24 mouse cellular contexts compared by ENCODE assay signal in genomic region chr1:55205808-55206327, GRCm38 (mm10). TPM values are rescaled to one million over a fixed set of nuclear protein-coding genes. Genes with fewer than 3 reads are reported as not detected.
DNase-seq lines count a peak whose midpoint lies in the region; ATAC-seq and TF ChIP-seq lines count a peak whose summit lies in the region.
"Had no signal": no experiment of that assay in that cellular context is flagged by ENCODE, and none has a peak within 500 bp of the region (broad histone marks: within the 10 kb centered on the region; RNA-seq: fewer than 3 reads in every experiment).

No protein-coding gene starts in this region.

- DNase-seq in hindbrain, embryonic 10.5 days (ENCODE audit: low spot score): peak; percentile 46
- no peak for DNase-seq in hindbrain, postnatal 0 days (ENCODE audit: low spot score)
- peak; percentile 89 for DNase-seq in midbrain, embryonic 11.5 days (ENCODE audit: low spot score, missing footprints)
- peak; percentile 90 for DNase-seq in ZHBTc4 (ENCODE audit: low read depth, low spot score)
- DNase-seq in spleen, adult 18-20 months: no peak
- no peak for DNase-seq in gastrocnemius, adult 2 months
- DNase-seq: adrenal gland, postnatal 36 days; B cell, adult 2 months; cerebellum, adult 18-20 months; cerebellum, postnatal 14 days; forebrain, postnatal 0 days; gastrocnemius, postnatal 25 days; heart, adult 2 months; kidney, adult 18-20 months; liver; lung, postnatal 4 days; thymus, postnatal 36 days had no signal

- no peaks in the 10 kb centered on the region for H3K36me3 ChIP-seq in hindbrain, embryonic 10.5 days
- no peaks in the 10 kb centered on the region for H3K36me3 ChIP-seq in hindbrain, postnatal 0 days (ENCODE audit: insufficient read depth, low read length)
- H3K36me3 ChIP-seq in midbrain, embryonic 11.5 days (ENCODE audit: control insufficient read depth, insufficient read depth, low read length): no peaks in the 10 kb centered on the region
- no peaks in the 10 kb centered on the region for H3K36me3 ChIP-seq in midbrain, embryonic 13.5 days

- no peak overlapping the region for H3K4me3 ChIP-seq in hindbrain, embryonic 10.5 days
- no peak overlapping the region for H3K4me3 ChIP-seq in hindbrain, postnatal 0 days (ENCODE audit: low read length)
- H3K4me3 ChIP-seq in midbrain, embryonic 11.5 days (ENCODE audit: low read depth, low read length): no peak overlapping the region
- no peak overlapping the region for H3K4me3 ChIP-seq in midbrain, embryonic 13.5 days (replicated peaks)
- no peak overlapping the region for H3K4me3 ChIP-seq in gastrocnemius, adult 2 months
- H3K4me3 ChIP-seq: heart, adult 2 months; heart, embryonic 13.5 days; limb, embryonic 10.5 days; neural tube, embryonic 12.5 days had no signal

- no peak for ATAC-seq in hindbrain, postnatal 0 days
- 0 out of 2 replicates have a peak, but pooled peaks have one; percentile 24 for ATAC-seq in midbrain, embryonic 11.5 days (ENCODE audit: low FRiP score)
- ATAC-seq in midbrain, embryonic 13.5 days: no peak
- ATAC-seq: forebrain, postnatal 0 days; inflammation-experienced regulatory T-cells, adult 6 months had no signal

- H3K4me1 ChIP-seq in hindbrain, embryonic 10.5 days (replicated peaks): peaks cover 21% of the 10 kb centered on the region
- H3K4me1 ChIP-seq in hindbrain, postnatal 0 days (ENCODE audit: insufficient read depth, low read length): peaks cover 5% of the 10 kb centered on the region; the same call in 1 of the 2 replicates
- H3K4me1 ChIP-seq in midbrain, embryonic 11.5 days (ENCODE audit: control insufficient read depth, insufficient read depth, low read length): 0 out of 2 replicates have a peak, but pooled peaks cover 3% of the 10 kb centered on the region
- H3K4me1 ChIP-seq in midbrain, embryonic 13.5 days (replicated peaks): peaks cover 23% of the 10 kb centered on the region
- H3K4me1 ChIP-seq: neural tube, embryonic 12.5 days had no signal

- TF ChIP-seq CTCF in hindbrain, postnatal 0 days (IDR thresholded peaks at IDR 0.05; ENCODE audit: low read depth): no peak
- no peak for TF ChIP-seq CTCF in gastrocnemius, adult 2 months (IDR thresholded peaks at IDR 0.05)

- H3K4me2 ChIP-seq in hindbrain, postnatal 0 days (ENCODE audit: low read depth, low read length): no peak overlapping the region
- H3K4me2 ChIP-seq in midbrain, embryonic 11.5 days: no peak overlapping the region
- H3K4me2 ChIP-seq in midbrain, embryonic 13.5 days (replicated peaks): no peak overlapping the region
- H3K4me2 ChIP-seq: heart, embryonic 13.5 days; neural tube, embryonic 12.5 days had no signal

- no peak overlapping the region for H3K9ac ChIP-seq in hindbrain, postnatal 0 days (replicated peaks; ENCODE audit: low read length)
- no peak overlapping the region for H3K9ac ChIP-seq in midbrain, embryonic 11.5 days (ENCODE audit: low read length)
- H3K9ac ChIP-seq in midbrain, embryonic 13.5 days (replicated peaks): no peak overlapping the region
- H3K9ac ChIP-seq: forebrain, postnatal 0 days; heart, embryonic 13.5 days; neural tube, embryonic 12.5 days had no signal

- no peaks in the 10 kb centered on the region for H3K9me3 ChIP-seq in hindbrain, embryonic 10.5 days
- no peaks in the 10 kb centered on the region for H3K9me3 ChIP-seq in hindbrain, postnatal 0 days (ENCODE audit: low read length)
- H3K9me3 ChIP-seq in midbrain, embryonic 11.5 days (ENCODE audit: control insufficient read depth, low read length): no peaks in the 10 kb centered on the region
- H3K9me3 ChIP-seq in midbrain, embryonic 13.5 days: no peaks in the 10 kb centered on the region
- H3K9me3 ChIP-seq: heart, embryonic 13.5 days; limb, embryonic 10.5 days; neural tube, embryonic 12.5 days had no signal

- peaks cover 4% of the 10 kb centered on the region; the same call in 1 of the 2 replicates for H3K27me3 ChIP-seq in hindbrain, embryonic 10.5 days (ENCODE audit: insufficient read depth, poor library complexity, severe bottlenecking)
- H3K27me3 ChIP-seq in hindbrain, postnatal 0 days (ENCODE audit: insufficient read depth, low read length): no peaks in the 10 kb centered on the region
- H3K27me3 ChIP-seq in midbrain, embryonic 11.5 days (ENCODE audit: control insufficient read depth, insufficient read depth, low read length): no peaks in the 10 kb centered on the region
- peaks cover 4% of the 10 kb centered on the region; the same call in 1 of the 2 replicates for H3K27me3 ChIP-seq in midbrain, embryonic 13.5 days
- H3K27me3 ChIP-seq: CH12.LX; heart, embryonic 13.5 days; neural tube, embryonic 12.5 days had no signal

- 33% methylated on average over 5 of the region's 5 CpGs for WGBS in hindbrain, embryonic 10.5 days
- WGBS in hindbrain, postnatal 0 days: 32% methylated on average over 5 of the region's 5 CpGs
- 32% methylated on average over 5 of the region's 5 CpGs for WGBS in midbrain, embryonic 11.5 days
- WGBS in midbrain, embryonic 13.5 days: 23% methylated on average over 5 of the region's 5 CpGs

- intact Hi-C loops in gastrocnemius, adult 2 months (cut with DNase I): no loop called here

- H3K27ac ChIP-seq in hindbrain, embryonic 10.5 days: peak overlapping the region; percentile 65
- H3K27ac ChIP-seq in hindbrain, postnatal 0 days: no peak overlapping the region
- no peak overlapping the region for H3K27ac ChIP-seq in midbrain, embryonic 11.5 days (ENCODE audit: low read depth, low read length)
- no peak overlapping the region for H3K27ac ChIP-seq in midbrain, embryonic 13.5 days
- H3K27ac ChIP-seq in gastrocnemius, adult 2 months: no peak overlapping the region
- H3K27ac ChIP-seq: heart, adult 2 months; heart, embryonic 13.5 days; kidney, postnatal 0 days; limb, embryonic 10.5 days; neural tube, embryonic 12.5 days had no signal

RNA-seq across cellular contexts. Expression of gene Rftn2, which starts 20.7 kb away (rescaled TPM):
- polyA plus RNA-seq in hindbrain, embryonic 10.5 days (2016; fragmentation: Nextera tagmentation; extraction: Ambion mirVana): 7.3 and 8.5 TPM in 2 replicates
- 11.2 and 14.2 TPM in 2 replicates for total RNA-seq in hindbrain, postnatal 0 days (2014; rRNA removed)
- 14.9 and 19.9 TPM in 2 replicates for polyA plus RNA-seq in hindbrain, postnatal 0 days (2015; fragmentation: Nextera tagmentation; extraction: Ambion mirVana)
- polyA plus RNA-seq in midbrain, embryonic 11.5 days (2014; fragmentation: Nextera tagmentation; extraction: Ambion mirVana): 6.4 and 7.3 TPM in 2 replicates
- 7.6 and 8.5 TPM in 2 replicates for polyA plus RNA-seq in midbrain, embryonic 13.5 days (2015; fragmentation: Nextera tagmentation; extraction: Ambion mirVana)
- 1 to 10 TPM; 3.3 to 4.9 TPM for total RNA-seq in gastrocnemius, adult 2 months (2021)

RNA-seq across cellular contexts. Expression of gene Mars2, which starts 31.1 kb away (rescaled TPM):
- polyA plus RNA-seq in hindbrain, embryonic 10.5 days (2016; fragmentation: Nextera tagmentation; extraction: Ambion mirVana): 2.7 and 3.2 TPM in 2 replicates
- 9.3 and 10.6 TPM in 2 replicates for total RNA-seq in hindbrain, postnatal 0 days (2014; rRNA removed)
- polyA plus RNA-seq in hindbrain, postnatal 0 days (2015; fragmentation: Nextera tagmentation; extraction: Ambion mirVana): 2.4 and 2.6 TPM in 2 replicates
- polyA plus RNA-seq in midbrain, embryonic 11.5 days (2014; fragmentation: Nextera tagmentation; extraction: Ambion mirVana): 2.8 and 2.9 TPM in 2 replicates
- polyA plus RNA-seq in midbrain, embryonic 13.5 days (2015; fragmentation: Nextera tagmentation; extraction: Ambion mirVana): 3.2 and 3.6 TPM in 2 replicates
- total RNA-seq in gastrocnemius, adult 2 months (2021): 1 to 10 TPM; 2.8 to 3.6 TPM

Comparison
In these comparisons a context has a peak if more than half of its experiments do, and no peak if none do; other contexts are left out.
1. DNase-seq: peak in hindbrain, embryonic 10.5 days (single experiment), midbrain, embryonic 11.5 days (single experiment) and ZHBTc4 (single experiment); none in hindbrain, postnatal 0 days (single experiment), spleen, adult 18-20 months (0 of 2) and gastrocnemius, adult 2 months (single experiment).